Mouse (Mus musculus) kidney, adult 2 months (tissue): ENCODE results near the gene Hmgcs2.

Source experiments
- CTCF ChIP-seq: fragments of 200-500 bp; conservative IDR thresholded peaks from 2 replicates; pipeline ENCODE4 v1.5.1; 2011; ENCODE audit warnings: low read depth, mild to moderate bottlenecking, control low read depth, low read length, moderate library complexity, mixed read lengths; ENCODE audit not compliant: insufficient read depth, insufficient read length
- POLR2A ChIP-seq: fragments of 200-500 bp; IDR thresholded peaks from one replicate; pipeline ENCODE4 v1.6.1; 2011; ENCODE audit warnings: low read depth, low read length, control low read depth

GRCm38 (mm10) chr3:98249833-98250448, 30.3 kb upstream of the Hmgcs2 start:
- no peak for TF ChIP-seq CTCF
- no peak for TF ChIP-seq POLR2A
